Mouse (Mus musculus) heart, postnatal 36 days (tissue): ENCODE data around the gene Gkap1. TPM values are rescaled to one million over a fixed set of nuclear protein-coding genes. Genes with fewer than 3 reads are reported as not detected.

Source experiments
- DNase-seq, 2 experiments: peaks; one replicate each; pipeline ENCODE4 v3.0.0; 2021 to 2022
- intact Hi-C: fragments of 180-260 bp; cut with DNase I; formaldehyde crosslinking; loops from one replicate; pipeline ENCODE4 v1.15.1; 2025
- microRNA-seq, 2 experiments: library from miRNA; unstranded; fragments of <30 nt; microRNA quantifications; one replicate each; pipeline ENCODE4 v1.2.0; 2021; ENCODE audit warnings: borderline number of aligned reads in 2 of 2
- total RNA-seq, 2 experiments: library from RNA; stranded (reverse); gene quantifications; 2 replicates each; pipeline ENCODE4 v1.2.3; 2021

Gene Gkap1
- total RNA-seq, 2 experiments from 2014 or later: 21.7 to 23.5 TPM

- intact Hi-C loops: no loop called here
- no peak for DNase-seq
These were observed 69.4 kb downstream of the Gkap1 start for GRCm38 (mm10) chr13:58206084-58206483.

GRCm38 (mm10) chr13:58204986-58205385 is 70.5 kb downstream of the Gkap1 start:
- intact Hi-C loops: loop anchor here (5.0 kb wide), 1 partner anchor 48 kb away; the partner anchor contains the start of gene Idnk

GRCm38 (mm10) chr13:58204202-58204601 is 71.3 kb downstream of the Gkap1 start:
- intact Hi-C loops: loop anchor here (5.0 kb wide), 1 partner anchor 47 kb away; the partner anchor contains the start of gene Idnk
- no peak for DNase-seq

More at GRCm38 (mm10) chr13:58204986-58205385, 70.5 kb downstream of the Gkap1 start:
- no peak for DNase-seq

GRCm38 (mm10) chr13:58202903-58203302 is 72.6 kb downstream of the Gkap1 start:
- intact Hi-C loops: loop anchor here (5.0 kb wide), 1 partner anchor 46 kb away; the partner anchor contains the start of gene Idnk

GRCm38 (mm10) chr13:58201908-58202307 is 73.6 kb downstream of the Gkap1 start:
- intact Hi-C loops: loop anchor here (5.0 kb wide), 1 partner anchor 45 kb away; the partner anchor contains the start of gene Idnk
- no peak for DNase-seq

More at GRCm38 (mm10) chr13:58202903-58203302, 72.6 kb downstream of the Gkap1 start:
- DNase-seq: no peak

- intact Hi-C loops: loop anchor here (5.0 kb wide), 1 partner anchor 44 kb away; the partner anchor contains the start of gene Idnk
- no peak for DNase-seq
These were observed 74.2 kb downstream of the Gkap1 start for GRCm38 (mm10) chr13:58201343-58201742.

GRCm38 (mm10) chr13:58197981-58198640 is 77.4 kb downstream of the Gkap1 start:
- DNase-seq: no peak
- intact Hi-C loops: no loop called here

- DNase-seq: no peak
- intact Hi-C loops: no loop called here
These were observed 78.3 kb downstream of the Gkap1 start for GRCm38 (mm10) chr13:58197211-58197610.

GRCm38 (mm10) chr13:58194908-58195307 is 80.6 kb downstream of the Gkap1 start:
- DNase-seq: no peak
- intact Hi-C loops: no loop called here

GRCm38 (mm10) chr13:58193221-58193620 is 82.3 kb downstream of the Gkap1 start:
- intact Hi-C loops: no loop called here
- no peak for DNase-seq

- intact Hi-C loops: no loop called here
- DNase-seq: no peak
These were observed 83.4 kb downstream of the Gkap1 start for GRCm38 (mm10) chr13:58192146-58192545.

- DNase-seq: no peak
- intact Hi-C loops: no loop called here
These were observed 84.0 kb downstream of the Gkap1 start for GRCm38 (mm10) chr13:58191516-58191915.

- DNase-seq: no peak
- intact Hi-C loops: loop anchor here (10.0 kb wide), 2 partner anchors 355 to 395 kb away; no protein-coding TSS in a partner anchor
These were observed 86.0 kb downstream of the Gkap1 start for GRCm38 (mm10) chr13:58189473-58189872.

GRCm38 (mm10) chr13:58188412-58188811 is 87.1 kb downstream of the Gkap1 start:
- DNase-seq: peak; percentile 82 to 88
- intact Hi-C loops: loop anchor here (1.0 to 10.0 kb wide), 3 partner anchors 44 to 396 kb away; no protein-coding TSS in a partner anchor

GRCm38 (mm10) chr13:58187751-58188150 is 87.7 kb downstream of the Gkap1 start:
- DNase-seq: no peak
- intact Hi-C loops: loop anchor here (1.0 to 10.0 kb wide), 3 partner anchors 45 to 397 kb away; no protein-coding TSS in a partner anchor

GRCm38 (mm10) chr13:58186281-58186680 is 89.2 kb downstream of the Gkap1 start:
- intact Hi-C loops: loop anchor here (10.0 kb wide), 2 partner anchors 359 to 399 kb away; no protein-coding TSS in a partner anchor
- no peak for DNase-seq

GRCm38 (mm10) chr13:58184111-58184510 is 91.4 kb downstream of the Gkap1 start:
- no peak for DNase-seq
- intact Hi-C loops: loop anchor here (10.0 kb wide), 2 partner anchors 361 to 401 kb away; no protein-coding TSS in a partner anchor

Small RNA genes lying within 50 kb of the gene (microRNA-seq; reads per million reads assigned to microRNA genes)
- 0 reads per million in 2 experiments for gene Mir6369

Other genes starting within 250 kb of the Gkap1 start
- gene Klhl3, start 162.1 kb downstream of the Gkap1 start, total RNA-seq: 1 to 10 TPM; 1.7 to 2.5 TPM
- 10 to 100 TPM; 62.0 to 76.3 TPM for gene Hnrnpa0, start 147.1 kb downstream of the Gkap1 start, total RNA-seq
- 10 to 100 TPM; 25.0 to 26.6 TPM for gene Idnk, start 118.0 kb downstream of the Gkap1 start, total RNA-seq
- gene Ubqln1, start 60.0 kb downstream of the Gkap1 start, total RNA-seq: 10 to 100 TPM; 47.8 to 49.6 TPM
- under 1 TPM; 0.06 to 0.08 TPM for gene Kif27, start 83.4 kb upstream of the Gkap1 start, total RNA-seq
- 10 to 100 TPM; 14.8 to 17.1 TPM for gene 2210016F16Rik, start 109.5 kb upstream of the Gkap1 start, total RNA-seq
- 10 to 100 TPM in 1 of 2 experiments, 1 to 10 TPM in 1; 8.6 to 10.1 TPM for gene Rmi1, start 126.5 kb upstream of the Gkap1 start, total RNA-seq
- 100 to 1,000 TPM; 414 to 472 TPM for gene Hnrnpk, start 127.6 kb upstream of the Gkap1 start, total RNA-seq